In the genomic region with DNA sequence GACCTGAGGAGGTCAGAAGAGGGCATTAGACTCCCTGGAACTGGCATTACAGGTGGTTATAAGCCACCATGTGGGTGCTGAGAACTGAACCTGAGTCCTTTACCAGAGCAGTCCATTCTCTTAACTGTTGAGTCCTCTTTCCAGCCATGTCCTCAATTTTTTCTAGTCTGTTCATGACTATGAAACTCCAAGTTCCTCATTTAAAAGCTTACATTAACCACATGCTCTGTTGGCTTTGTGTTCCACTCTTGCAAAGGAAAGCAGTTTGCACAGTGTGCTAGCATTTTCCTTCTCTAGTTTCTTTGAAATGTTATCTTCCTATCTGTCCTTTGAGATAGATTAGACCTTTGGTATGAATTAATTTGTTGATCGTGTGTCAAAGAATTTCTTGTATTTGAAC, we compare ENCODE assay signal across 22 mouse cellular contexts.
"Had no signal": no experiment of that assay in that cellular context is flagged by ENCODE, and none has a peak within 500 bp of the region (broad histone marks: within the 10 kb centered on the region; RNA-seq: fewer than 3 reads in every experiment).

No protein-coding gene starts in this region.

- H3K9ac ChIP-seq: heart, embryonic 12.5 days; hindbrain, embryonic 14.5 days; intestine, embryonic 15.5 days; limb, embryonic 12.5 days; liver, embryonic 12.5 days had no signal

- H3K4me3 ChIP-seq: heart, embryonic 10.5 days; heart, embryonic 12.5 days; intestine, embryonic 15.5 days; layer of hippocampus, adult 2 months; left cerebral cortex, adult 2 months; limb, embryonic 10.5 days; limb, embryonic 12.5 days; liver, embryonic 12.5 days had no signal

- H3K4me2 ChIP-seq: heart, embryonic 12.5 days; hindbrain, embryonic 14.5 days; intestine, embryonic 15.5 days; limb, embryonic 12.5 days; liver, embryonic 12.5 days had no signal

- H3K27me3 ChIP-seq: heart, embryonic 12.5 days; intestine, embryonic 15.5 days; limb, embryonic 12.5 days; liver, embryonic 12.5 days had no signal

- H3K4me1 ChIP-seq: intestine, embryonic 15.5 days; limb, embryonic 10.5 days; limb, embryonic 12.5 days; liver, embryonic 12.5 days had no signal

- DNase-seq: gastrocnemius, postnatal 14 days; gastrocnemius, postnatal 36 days; heart, adult 18-20 months; heart, postnatal 10 days; heart, postnatal 4 days; kidney, adult 18-20 months; kidney, adult 8-10 months; kidney, postnatal 10 days; kidney, postnatal 25 days; kidney, postnatal 4 days had no signal

- H3K9me3 ChIP-seq: heart, embryonic 10.5 days; intestine, embryonic 15.5 days; limb, embryonic 10.5 days; limb, embryonic 12.5 days; liver, embryonic 12.5 days had no signal

- ATAC-seq: hindbrain, embryonic 16.5 days; inflammation-experienced regulatory T-cells, adult 6 months; intestine, embryonic 15.5 days; intestine, postnatal 0 days; liver, embryonic 12.5 days had no signal

- H3K36me3 ChIP-seq: heart, embryonic 10.5 days; heart, embryonic 12.5 days; intestine, embryonic 15.5 days; limb, embryonic 10.5 days; limb, embryonic 12.5 days; liver, embryonic 12.5 days had no signal

- H3K27ac ChIP-seq: heart, embryonic 10.5 days; hindbrain, embryonic 14.5 days; intestine, embryonic 15.5 days; layer of hippocampus, adult 2 months; left cerebral cortex, adult 2 months; limb, embryonic 10.5 days; limb, embryonic 12.5 days; liver, embryonic 12.5 days had no signal
